Mouse (Mus musculus) inflammation-experienced regulatory T-cells, adult 16 weeks (primary cell): Measurements from ENCODE around the gene Limk1. TPM values are rescaled to one million over a fixed set of nuclear protein-coding genes. Genes with fewer than 3 reads are reported as not detected.

Experiments
- polyA plus RNA-seq: library from polyadenylated mRNA; unstranded; fragments of 100-300 nt; shearing (Covaris generic); gene quantifications from one replicate; pipeline ENCODE4 v1.2.1, GENCODE M21; 2017

The Limk1 gene
- 15.2 TPM for polyA plus RNA-seq

GRCm38 (mm10) chr5:134688086-134688717 lies at the start of gene Limk1:
Limk1 (minus strand) TSS chr5:134688598.

DNA sequence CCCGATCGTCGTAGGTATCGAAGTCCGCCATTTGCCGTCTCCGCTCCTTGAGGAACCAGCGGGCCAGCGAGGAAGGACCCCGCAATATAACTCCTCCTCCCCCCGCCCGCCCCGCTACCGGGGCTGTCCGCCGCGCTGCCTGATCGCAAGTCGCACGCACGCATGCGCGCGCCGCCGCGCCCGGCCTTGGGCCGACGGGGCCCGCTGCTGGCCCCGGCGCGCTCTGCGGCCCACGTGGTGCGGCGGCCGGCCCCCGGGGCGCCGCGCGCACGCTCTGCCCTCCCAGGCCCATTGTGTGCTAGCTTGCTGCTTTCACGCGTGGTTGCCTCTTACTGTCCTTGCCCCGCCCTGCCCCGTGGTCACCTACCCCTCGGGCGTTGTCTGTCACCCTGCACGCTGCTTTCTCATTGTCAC lies 49.1 kb downstream of the Limk1 start, which contains the start of gene Eif4h:
Eif4h (minus strand) TSS at position 222 of the 414 bp plus-strand sequence.

DNA sequence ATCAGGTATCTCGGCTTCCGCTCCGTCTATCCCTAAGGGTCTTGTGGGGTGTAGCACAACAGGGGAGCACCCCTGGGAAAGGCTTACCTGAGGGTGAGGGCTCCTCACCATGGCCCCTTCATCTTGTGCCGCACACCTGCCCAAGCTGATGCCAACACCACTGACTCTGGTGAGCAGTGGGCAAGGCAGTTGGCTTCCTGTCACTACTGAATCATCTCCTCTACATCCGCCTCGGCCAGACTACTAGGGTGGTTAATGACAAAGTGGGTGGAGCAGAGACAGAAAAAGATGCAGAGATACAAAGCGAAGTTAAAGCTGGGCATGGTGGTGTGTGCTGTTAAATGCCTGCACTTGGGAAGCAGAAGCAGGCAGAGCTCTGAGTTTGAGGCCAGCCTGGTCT lies 73.6 kb downstream of the Limk1 start, which contains the start of gene Lat2:
Lat2 (minus strand) TSS at position 224 of the 400 bp plus-strand sequence.

Other genes with a start within 250 kb of the Limk1 start
- gene Gtf2ird1, start 231.9 kb downstream of the Limk1 start, polyA plus RNA-seq = 10.8 TPM
- gene Clip2, start 136.2 kb downstream of the Limk1 start, polyA plus RNA-seq = 2.5 TPM
- gene Syna, start 128.4 kb downstream of the Limk1 start, polyA plus RNA-seq = not detected
- gene Rfc2, start 107.2 kb downstream of the Limk1 start, polyA plus RNA-seq = 211 TPM
- gene Lat2, start 73.6 kb downstream of the Limk1 start, polyA plus RNA-seq = 7.0 TPM
- 313 TPM for gene Eif4h, start 49.1 kb downstream of the Limk1 start, polyA plus RNA-seq
- gene Eln, start 58.7 kb upstream of the Limk1 start, polyA plus RNA-seq = not detected
- gene Tmem270, start 218.1 kb upstream of the Limk1 start, polyA plus RNA-seq = not detected
- 0.28 TPM for gene Cldn13, start 226.9 kb upstream of the Limk1 start, polyA plus RNA-seq
- gene Mettl27, start 243.8 kb upstream of the Limk1 start, polyA plus RNA-seq = 10.1 TPM